Mouse (Mus musculus): ENCODE measurements at regions not wholly inside any gene's neighbourhood (a gene's known extent, or its start where the extent isn't known, plus 50 kb on each side); places are given as distances from the start of the nearest gene placed in this dataset.
"Not testable (repeated sequence)": the region's sequence is repeated elsewhere in the genome, so short reads cannot be mapped to it uniquely, and the experiment has no call there.

DNA sequence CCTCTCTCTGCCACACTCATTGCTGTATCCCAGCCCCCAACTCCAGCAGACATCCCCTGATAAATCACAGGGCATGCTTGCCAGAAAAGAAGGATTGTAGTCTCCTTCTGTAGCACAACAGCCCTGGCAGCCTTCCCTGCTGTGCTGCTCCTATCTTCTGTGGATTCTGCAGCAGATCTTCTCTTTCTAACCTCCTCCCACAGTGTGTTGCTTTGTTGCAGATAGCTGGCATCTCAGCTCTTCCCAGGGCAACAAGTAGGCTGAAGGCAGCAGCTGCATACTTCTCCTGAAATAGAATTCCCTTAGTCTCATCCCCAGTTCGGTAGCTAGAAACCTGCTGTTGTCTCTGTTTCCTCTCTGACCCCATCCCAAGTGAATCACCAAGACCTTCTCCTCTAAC lies 77.7 kb downstream of the Amer1 start:
- DNase-seq (ENCODE audit: low spot score) = no peak

DNA sequence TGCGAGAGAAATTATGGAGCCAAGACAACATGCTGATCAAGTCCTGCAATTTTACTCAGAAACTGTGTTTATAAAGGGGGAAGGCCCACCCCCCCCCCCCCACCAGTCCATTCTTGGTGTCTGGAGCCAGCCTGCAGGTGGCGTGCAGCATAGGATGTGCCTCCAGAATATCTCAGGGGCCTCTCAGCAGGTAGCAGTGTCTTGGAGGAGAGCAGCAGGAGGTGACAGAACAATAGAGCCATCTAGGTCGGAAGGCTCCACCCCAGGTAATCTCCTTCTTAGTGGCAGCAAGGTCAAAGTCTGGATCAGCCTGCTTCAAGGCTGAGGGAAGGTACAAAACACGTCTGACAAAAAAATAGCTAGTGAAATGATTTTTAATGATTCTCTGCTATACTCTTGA lies 79.3 kb downstream of the Amer1 start:
- not testable (repeated sequence) for DNase-seq (ENCODE audit: low spot score)

- peak; percentile 0 for DNase-seq (ENCODE audit: low spot score)
Observed at GRCm38 (mm10) chrX:95359053-95359452, 85.6 kb downstream of the Amer1 start.

All from heart, adult 8-10 months (tissue).